Comparison of ENCODE assay signal across 31 mouse cellular contexts in genomic region chrX:115543145-115543544, GRCm38 (mm10).
DNase-seq lines count a peak whose midpoint lies in the region; ATAC-seq and TF ChIP-seq lines count a peak whose summit lies in the region.
"Had no signal": no experiment of that assay in that cellular context is flagged by ENCODE, and none has a peak within 500 bp of the region (broad histone marks: within the 10 kb centered on the region; RNA-seq: fewer than 3 reads in every experiment).

No protein-coding gene starts in this region.

- peak; percentile 2 for DNase-seq in cerebellum, adult 11-12 months
- DNase-seq in left cerebral cortex, postnatal 4 days = peak; percentile 1
- DNase-seq in left cerebral cortex, postnatal 25 days (ENCODE audit: low spot score in 2 of 2) = no peak
- DNase-seq in MEL (ENCODE audit: low read depth, low spot score) = peak; percentile 18
- DNase-seq in cerebellum, postnatal 25 days = peak; percentile 32 to 63
- no peak for DNase-seq in urinary bladder, postnatal 25 days (ENCODE audit: low spot score)
- DNase-seq in adrenal gland, adult 18-20 months (ENCODE audit: low spot score in 2 of 2) = no peak
- DNase-seq: adrenal gland, postnatal 10 days; forebrain, postnatal 0 days; heart, adult 2 months; heart, postnatal 10 days; kidney, adult 18-20 months; kidney, postnatal 25 days; lung, postnatal 10 days; right cerebral cortex, adult 18-20 months; spleen, adult 18-20 months; thymus, adult 18-20 months; thymus, postnatal 25 days had no signal

- no peak; a peak in 1 of 4 replicates for TF ChIP-seq EP300 in MEL (IDR thresholded peaks at IDR 0.05; ENCODE audit: low read depth in 1 of 2, low read length in 2 of 2)

- TF ChIP-seq RAD21 in MEL (IDR thresholded peaks at IDR 0.05; ENCODE audit: low read depth, low read length) = no peak

- no peak overlapping the region for H3K4me3 ChIP-seq in MEL (ENCODE audit: control insufficient read depth in 1 of 2, insufficient read depth in 1 of 2, low read depth in 2 of 2, low read length in 2 of 2)
- H3K4me3 ChIP-seq: embryonic facial prominence, embryonic 10.5 days; embryonic facial prominence, embryonic 15.5 days; forebrain, embryonic 12.5 days; heart, adult 2 months; heart, embryonic 13.5 days; kidney, embryonic 15.5 days; left cerebral cortex, adult 2 months; limb, embryonic 15.5 days; neural tube, embryonic 12.5 days had no signal

- H3K36me3 ChIP-seq in MEL (ENCODE audit: control insufficient read depth in 1 of 2, insufficient read depth in 2 of 2, low read length in 2 of 2) = no peaks in the 10 kb centered on the region
- H3K36me3 ChIP-seq: embryonic facial prominence, embryonic 10.5 days; embryonic facial prominence, embryonic 15.5 days; forebrain, embryonic 12.5 days; heart, embryonic 13.5 days; kidney, embryonic 15.5 days; limb, embryonic 15.5 days; neural tube, embryonic 12.5 days had no signal

- ATAC-seq in cerebellum, adult (ENCODE audit: insufficient number of reproducible peaks, low FRiP score, low TSS enrichment) = no peak
- ATAC-seq: forebrain, postnatal 0 days; midbrain, embryonic 16.5 days had no signal

- H3K9me3 ChIP-seq in MEL (replicated peaks; ENCODE audit: insufficient read depth, low read length) = no peaks in the 10 kb centered on the region
- H3K9me3 ChIP-seq: embryonic facial prominence, embryonic 10.5 days; embryonic facial prominence, embryonic 15.5 days; forebrain, embryonic 12.5 days; heart, embryonic 13.5 days; kidney, embryonic 15.5 days; limb, embryonic 15.5 days; neural tube, embryonic 12.5 days had no signal

- no peaks in the 10 kb centered on the region for H3K4me1 ChIP-seq in MEL (ENCODE audit: control insufficient read depth in 1 of 2, insufficient read depth in 2 of 2, low read length in 2 of 2)
- H3K4me1 ChIP-seq: embryonic facial prominence, embryonic 10.5 days; embryonic facial prominence, embryonic 15.5 days; forebrain, embryonic 12.5 days; heart, embryonic 13.5 days; kidney, embryonic 15.5 days; limb, embryonic 15.5 days; neural tube, embryonic 12.5 days had no signal

- H3K27me3 ChIP-seq in MEL (ENCODE audit: control insufficient read depth in 1 of 2, insufficient read depth in 2 of 2, low read length in 2 of 2) = no peaks in the 10 kb centered on the region
- H3K27me3 ChIP-seq: CH12.LX; embryonic facial prominence, embryonic 15.5 days; forebrain, embryonic 12.5 days; heart, embryonic 13.5 days; kidney, embryonic 15.5 days; limb, embryonic 15.5 days; neural tube, embryonic 12.5 days had no signal

- H3K9ac ChIP-seq in MEL (ENCODE audit: control insufficient read depth, low read depth, low read length, poor library complexity, severe bottlenecking) = no peak overlapping the region
- H3K9ac ChIP-seq: embryonic facial prominence, embryonic 15.5 days; forebrain, embryonic 12.5 days; forebrain, postnatal 0 days; heart, embryonic 13.5 days; hindbrain, embryonic 14.5 days; kidney, embryonic 15.5 days; limb, embryonic 15.5 days; liver, embryonic 14.5 days; neural tube, embryonic 12.5 days had no signal

- intact Hi-C loops in left cerebral cortex, postnatal 4 days (cut with DNase I) = no loop called here
- intact Hi-C loops in left cerebral cortex, postnatal 25 days (cut with DNase I) = no loop called here

- H3K79me2 ChIP-seq in MEL (ENCODE audit: control insufficient read depth, insufficient read depth, low read length, poor library complexity) = no peaks in the 10 kb centered on the region

- no peak overlapping the region for H3K27ac ChIP-seq in MEL (ENCODE audit: control insufficient read depth, low read depth, low read length)
- H3K27ac ChIP-seq: embryonic facial prominence, embryonic 10.5 days; embryonic facial prominence, embryonic 15.5 days; forebrain, embryonic 12.5 days; heart, adult 2 months; heart, embryonic 13.5 days; hindbrain, embryonic 14.5 days; kidney, embryonic 15.5 days; left cerebral cortex, adult 2 months; limb, embryonic 15.5 days; liver, embryonic 14.5 days; neural tube, embryonic 12.5 days had no signal

- TF ChIP-seq POLR2A in MEL (IDR thresholded peaks at IDR 0.05; ENCODE audit: control insufficient read depth in 1 of 2, insufficient read depth in 1 of 2, low read depth in 1 of 2, low read length in 2 of 2, poor library complexity in 1 of 2) = no peak

- TF ChIP-seq CTCF in MEL (IDR thresholded peaks at IDR 0.05 in 2 of 3, conservative IDR thresholded peaks at IDR 0.05 in 1 of 3; ENCODE audit: control insufficient read depth in 1 of 3, insufficient read depth in 1 of 3, low read depth in 2 of 3, low read length in 3 of 3, poor library complexity in 1 of 3, severe bottlenecking in 1 of 3) = no peak

TF ChIP-seq in MEL, 35 proteins besides CTCF, POLR2A, EP300 and RAD21:
- no peak for TF ChIP-seq HCFC1 (IDR thresholded peaks at IDR 0.05; ENCODE audit: low read depth, low read length)
- TF ChIP-seq NELFE (IDR thresholded peaks at IDR 0.05; ENCODE audit: low read depth, low read length) = no peak
- TF ChIP-seq ZMIZ1 (IDR thresholded peaks at IDR 0.05; ENCODE audit: low read depth, low read length) = no peak
- TF ChIP-seq RCOR1 (IDR thresholded peaks at IDR 0.05; ENCODE audit: low read depth, low read length) = no peak
- TF ChIP-seq MEF2A (IDR thresholded peaks at IDR 0.05; ENCODE audit: extremely low read depth, insufficient replicate concordance, low read depth, low read length, poor library complexity, severe bottlenecking) = peak; percentile 23; the same call in 1 of the 2 replicates
- 0 out of 2 replicates have a peak, but pooled peaks have one; percentile 19 for TF ChIP-seq ETS1 (IDR thresholded peaks at IDR 0.05; ENCODE audit: low read depth, low read length)
- TF ChIP-seq TCF12 (IDR thresholded peaks at IDR 0.05; ENCODE audit: low read depth, low read length) = peak; percentile 56; the same call in 1 of the 2 replicates
- TF ChIP-seq MAFK (IDR thresholded peaks at IDR 0.05; ENCODE audit: borderline replicate concordance, low read depth, low read length) = no peak
- no peak for TF ChIP-seq SMC3 (IDR thresholded peaks at IDR 0.05; ENCODE audit: low read depth, low read length)
- no peak for TF ChIP-seq ZKSCAN1 (IDR thresholded peaks at IDR 0.05; ENCODE audit: low read depth, low read length)
- no peak for TF ChIP-seq USF2 (IDR thresholded peaks at IDR 0.05; ENCODE audit: borderline replicate concordance in 1 of 2, insufficient read depth in 1 of 2, low read depth in 1 of 2, low read length in 2 of 2)

Comparison
In these comparisons a context has a peak if more than half of its experiments do, and no peak if none do; other contexts are left out.
1. DNase-seq: peak in cerebellum, adult 11-12 months (single experiment), left cerebral cortex, postnatal 4 days (single experiment), MEL (single experiment) and cerebellum, postnatal 25 days (2 of 2); none in left cerebral cortex, postnatal 25 days (0 of 2), urinary bladder, postnatal 25 days (single experiment) and adrenal gland, adult 18-20 months (0 of 2).